Mouse (Mus musculus): ENCODE data around the gene Nup54.

The Nup54 gene

GRCm38 (mm10) chr5:92390615-92391014 is 44.4 kb downstream of the Nup54 start:
- ChIA-PET POLR2A (interaction anchor here in 1 of 4 experiments (1.4 kb wide), 1 partner anchor 59 kb away, joined by 4 read pairs; the partner anchor contains the start of gene Art3), CTCF (interaction anchor here in 3 of 4 experiments (0.6 to 1.0 kb wide), 4 partner anchors 9 to 81 kb away, joined by 3 read pairs; no protein-coding TSS in a partner anchor)

GRCm38 (mm10) chr5:92389977-92390376 is 45.0 kb downstream of the Nup54 start:
- POLR2A ChIA-PET, result interaction anchor here in 1 of 4 experiments (1.4 kb wide), 1 partner anchor 58 kb away, joined by 4 read pairs; the partner anchor contains the start of gene Art3

DNA sequence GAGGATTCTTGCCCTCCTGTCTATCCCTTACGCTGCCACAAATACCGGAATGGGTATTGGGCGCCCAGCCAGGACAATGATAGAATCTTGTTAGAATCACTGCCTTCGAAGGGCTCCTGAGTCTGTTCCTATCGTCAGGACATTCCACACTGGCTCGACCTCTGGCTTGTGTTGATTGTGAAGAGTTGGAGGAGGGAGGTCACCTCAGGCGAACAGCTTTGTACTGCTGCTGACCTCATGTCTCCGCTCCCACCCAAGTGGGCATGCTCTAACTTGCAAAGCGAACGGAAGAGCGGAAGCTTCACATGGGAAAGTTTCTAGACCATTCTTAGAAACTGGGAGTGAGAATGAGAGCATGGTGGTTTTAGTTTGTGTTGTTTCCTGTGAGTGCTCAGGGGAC is 47.6 kb downstream of the Nup54 start:
- ChIA-PET CTCF (interaction anchor here in 2 of 4 experiments (1.1 to 3.6 kb wide), 3 partner anchors 10 to 75 kb away, joined by 3 to 24 read pairs (median 22); no protein-coding TSS in a partner anchor), POLR2A (interaction anchor here in 1 of 4 experiments (1.6 kb wide), 1 partner anchor 28 kb away, joined by 3 read pairs; no protein-coding TSS in a partner anchor)

More at GRCm38 (mm10) chr5:92389977-92390376, 45.0 kb downstream of the Nup54 start:
- CTCF ChIA-PET, result interaction anchor here in 3 of 4 experiments (0.6 to 1.0 kb wide), 3 partner anchors 8 to 62 kb away, joined by 3 read pairs; no protein-coding TSS in a partner anchor

DNA sequence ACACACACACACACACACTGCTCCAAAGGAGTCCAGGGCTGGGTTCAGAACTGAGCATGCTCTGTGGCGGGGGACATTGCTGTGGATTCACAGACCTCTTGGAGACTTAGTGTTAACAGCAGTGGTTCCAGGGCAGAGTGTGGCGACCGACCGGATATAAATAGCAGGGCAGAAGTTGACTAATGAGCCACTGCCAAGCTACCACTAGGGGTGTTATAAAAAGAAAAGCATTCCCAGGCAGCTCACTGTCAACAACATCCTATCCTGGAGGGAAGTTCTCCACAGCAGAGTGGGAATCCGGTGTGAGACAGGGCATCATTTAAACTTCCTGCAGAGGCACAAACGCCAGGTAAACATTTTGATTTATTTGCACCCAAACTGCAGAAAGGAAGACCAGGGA is 48.4 kb downstream of the Nup54 start:
- POLR2A ChIA-PET, result interaction anchor here in 2 of 4 experiments (0.6 to 1.6 kb wide), 3 partner anchors 28 to 217 kb away, joined by 3 to 5 read pairs (median 3); no protein-coding TSS in a partner anchor
- CTCF ChIA-PET, result interaction anchor here (0.5 to 3.6 kb wide), 9 partner anchors 8 to 1247 kb away, joined by 3 to 24 read pairs (median 3); no protein-coding TSS in a partner anchor

DNA sequence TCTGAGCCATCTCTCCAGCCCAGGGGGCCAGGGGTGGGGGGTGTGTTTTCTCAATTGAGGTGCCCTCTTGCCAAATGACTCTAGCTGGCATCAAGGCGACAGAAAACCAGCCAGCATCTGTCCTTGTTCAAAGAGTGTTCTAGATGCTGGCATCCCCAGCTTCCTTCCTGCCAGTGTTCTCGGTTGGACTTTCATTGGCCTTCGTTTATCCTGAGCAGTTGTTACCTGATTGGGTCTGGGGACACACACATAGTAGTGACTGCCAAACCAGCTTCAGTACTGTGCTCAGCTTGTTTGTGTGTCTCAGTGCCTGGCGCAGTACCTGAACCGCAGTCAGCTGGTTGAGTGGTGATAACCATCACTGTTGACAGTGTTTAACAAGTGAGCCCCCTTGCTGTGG is 48.9 kb downstream of the Nup54 start:
- POLR2A ChIA-PET, result interaction anchor here in 2 of 4 experiments (0.6 to 1.7 kb wide), 4 partner anchors 12 to 51 kb away, joined by 3 to 6 read pairs (median 4); no protein-coding TSS in a partner anchor

GRCm38 (mm10) chr5:92384855-92385254 is 50.2 kb downstream of the Nup54 start:
- POLR2A ChIA-PET, result interaction anchor here in 2 of 4 experiments (0.8 to 1.7 kb wide), 5 partner anchors 9 to 76 kb away, joined by 3 to 6 read pairs (median 4); no protein-coding TSS in a partner anchor
- CTCF ChIA-PET, result interaction anchor here (0.9 to 3.6 kb wide), 22 partner anchors 9 to 343 kb away, joined by 3 to 24 read pairs (median 4); partner anchors contain the start of gene Sdad1 (in 1 of the 4)

More for the DNA sequence above, 48.9 kb downstream of the Nup54 start:
- CTCF ChIA-PET, result interaction anchor here (0.8 to 3.6 kb wide), 10 partner anchors 9 to 84 kb away, joined by 3 to 24 read pairs (median 4); no protein-coding TSS in a partner anchor

DNA sequence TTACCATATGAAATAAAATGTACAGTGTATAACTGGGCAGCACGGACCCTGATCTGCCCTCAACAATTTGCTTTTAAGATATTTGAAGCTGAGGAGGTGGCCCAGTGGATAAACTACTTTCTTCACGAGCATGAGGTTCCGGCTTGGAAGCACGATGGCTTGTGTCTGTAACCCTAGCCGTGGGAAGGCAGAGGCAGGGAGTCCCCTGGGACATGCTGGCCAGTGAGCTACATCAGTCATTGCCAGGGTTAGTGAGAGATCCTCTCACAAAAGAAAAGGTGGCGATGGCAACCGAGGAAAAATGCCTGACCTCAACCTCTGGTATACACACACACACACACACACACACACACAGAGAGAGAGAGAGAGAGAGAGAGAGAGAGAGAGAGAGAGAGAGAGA is 51.3 kb downstream of the Nup54 start:
- ChIA-PET CTCF (interaction anchor here (0.6 to 3.6 kb wide), 15 partner anchors 8 to 397 kb away, joined by 3 to 24 read pairs (median 4); no protein-coding TSS in a partner anchor), POLR2A (interaction anchor here in 1 of 4 experiments (1.0 kb wide), 1 partner anchor 10 kb away, joined by 5 read pairs; no protein-coding TSS in a partner anchor)

GRCm38 (mm10) chr5:92382349-92382679 is 52.7 kb downstream of the Nup54 start:
- CTCF ChIA-PET, result interaction anchor here (0.6 to 2.4 kb wide), 29 partner anchors 8 to 1933 kb away, joined by 3 to 13 read pairs (median 3); partner anchors contain the start of gene Sdad1 (in 2 of the 4)
- POLR2A ChIA-PET, result interaction anchor here in 2 of 4 experiments (0.7 to 1.7 kb wide), 3 partner anchors 16 to 463 kb away, joined by 3 to 4 read pairs (median 4); partner anchors contain the start of gene Sdad1 (in 1 of the 2)

GRCm38 (mm10) chr5:92381550-92382348 is 53.3 kb downstream of the Nup54 start:
- ChIA-PET POLR2A (interaction anchor here in 2 of 4 experiments (0.7 to 1.7 kb wide), 3 partner anchors 16 to 462 kb away, joined by 3 to 4 read pairs (median 4); partner anchors contain the start of gene Sdad1 (in 1 of the 2)), CTCF (interaction anchor here (0.6 to 2.4 kb wide), 32 partner anchors 8 to 1932 kb away, joined by 3 to 13 read pairs (median 3); partner anchors contain the start of gene Sdad1 (in 2 of the 4))

DNA sequence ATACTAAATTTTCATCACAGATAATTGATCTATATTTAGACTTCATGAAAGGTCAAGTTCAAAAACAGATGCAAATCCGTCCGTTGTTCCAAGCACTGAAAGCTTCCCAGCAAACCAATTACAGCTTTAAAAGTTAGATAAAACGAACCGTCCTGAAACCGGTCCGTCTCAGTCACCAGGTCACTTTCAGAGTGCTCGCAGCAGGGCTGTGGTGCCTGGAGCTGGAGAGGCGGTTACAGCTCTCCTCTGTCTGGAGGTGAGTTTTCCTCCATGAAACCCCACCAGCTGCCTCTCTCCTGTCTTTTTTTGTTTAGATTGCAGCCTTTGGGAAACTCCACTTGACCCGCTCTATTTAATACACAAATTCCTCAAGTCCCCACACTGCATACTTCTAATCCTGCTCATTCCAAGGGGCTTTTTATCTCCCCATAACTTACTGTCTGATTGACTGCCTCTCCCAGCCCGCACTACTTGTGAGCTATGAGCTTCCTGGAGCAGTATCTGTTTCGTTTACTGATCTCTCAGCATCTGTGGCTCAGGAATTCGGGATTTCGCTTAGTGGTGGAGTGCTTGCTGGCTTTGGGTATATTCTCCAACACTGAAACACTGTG is 58.1 kb downstream of the Nup54 start:
- ChIA-PET POLR2A (interaction anchor here in 2 of 4 experiments (0.7 to 1.0 kb wide), 3 partner anchors 21 to 264 kb away, joined by 3 to 4 read pairs (median 4); partner anchors contain the start of gene Sdad1 (in 1 of the 2)), CTCF (interaction anchor here in 2 of 4 experiments (0.7 to 2.9 kb wide), 4 partner anchors 9 to 67 kb away, joined by 3 to 10 read pairs (median 3); partner anchors contain the start of gene Sdad1 (in 1 of the 2))

GRCm38 (mm10) chr5:92375368-92375767 is 59.7 kb downstream of the Nup54 start:
- ChIA-PET POLR2A (interaction anchor here in 1 of 4 experiments (0.9 kb wide), 1 partner anchor 66 kb away, joined by 3 read pairs; no protein-coding TSS in a partner anchor), CTCF (interaction anchor here in 3 of 4 experiments (1.1 to 2.9 kb wide), 4 partner anchors 9 to 12 kb away, joined by 4 to 10 read pairs (median 6); no protein-coding TSS in a partner anchor)

- POLR2A ChIA-PET, result interaction anchor here in 1 of 4 experiments (0.9 kb wide), 1 partner anchor 65 kb away, joined by 3 read pairs; no protein-coding TSS in a partner anchor
- CTCF ChIA-PET, result interaction anchor here in 3 of 4 experiments (1.1 to 2.9 kb wide), 4 partner anchors 10 to 11 kb away, joined by 4 to 10 read pairs (median 6); no protein-coding TSS in a partner anchor
These were observed 60.3 kb downstream of the Nup54 start for GRCm38 (mm10) chr5:92374721-92375142.

GRCm38 (mm10) chr5:92372605-92373004 is 62.4 kb downstream of the Nup54 start:
- POLR2A ChIA-PET, result no interaction called here

GRCm38 (mm10) chr5:92371361-92371976 is 63.5 kb downstream of the Nup54 start:
- CTCF ChIA-PET, result interaction anchor here in 2 of 4 experiments (1.0 to 1.1 kb wide), 2 partner anchors 11 to 14 kb away, joined by 3 read pairs; no protein-coding TSS in a partner anchor
- POLR2A ChIA-PET, result interaction anchor here in 1 of 4 experiments (1.1 kb wide), 1 partner anchor 14 kb away, joined by 3 read pairs; no protein-coding TSS in a partner anchor

More at GRCm38 (mm10) chr5:92372605-92373004, 62.4 kb downstream of the Nup54 start:
- CTCF ChIA-PET, result interaction anchor here in 2 of 4 experiments (0.5 to 1.3 kb wide), 2 partner anchors 10 kb away, joined by 4 read pairs; no protein-coding TSS in a partner anchor

- ChIA-PET CTCF (interaction anchor here in 1 of 4 experiments (1.1 kb wide), 1 partner anchor 13 kb away, joined by 3 read pairs; no protein-coding TSS in a partner anchor), POLR2A (interaction anchor here in 1 of 4 experiments (1.1 kb wide), 1 partner anchor 13 kb away, joined by 3 read pairs; no protein-coding TSS in a partner anchor)
These were observed 64.1 kb downstream of the Nup54 start for GRCm38 (mm10) chr5:92370891-92371290.

DNA sequence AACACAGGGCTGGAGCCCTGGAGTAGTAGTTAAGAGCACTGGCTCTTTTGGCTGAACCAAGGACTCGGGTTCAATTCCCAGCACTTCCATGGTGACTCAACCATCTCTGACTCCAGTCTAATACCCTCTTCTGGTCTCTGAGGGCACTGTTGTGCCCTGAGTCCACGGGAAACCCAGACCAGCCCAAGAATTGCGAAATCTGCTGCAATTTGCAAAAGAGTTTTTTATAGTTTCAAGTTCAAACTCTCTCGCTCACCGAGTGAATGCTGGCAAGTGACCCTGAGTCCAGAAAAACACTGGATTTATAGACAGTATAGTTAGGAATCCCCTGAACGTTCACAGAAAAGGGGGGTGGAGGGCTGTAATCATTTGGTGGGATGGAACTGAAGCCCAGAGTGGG is 64.6 kb downstream of the Nup54 start:
- CTCF ChIA-PET, result no interaction called here
- POLR2A ChIA-PET, result no interaction called here

All from embryonic stem cell, embryonic (primary cell).